Mouse (Mus musculus) heart, adult 2 months (tissue): ENCODE data around the gene Defb36. TPM values are rescaled to one million over a fixed set of nuclear protein-coding genes. Genes with fewer than 3 reads are reported as not detected.

ENCODE experiments used
- DNase-seq, 2 experiments: peaks; one replicate each; pipeline ENCODE4 v3.0.0; 2021
- H3K27ac ChIP-seq: fragments of 200-600 bp; 2 replicates; pipeline ENCODE4 v1.8.1; 2022
- H3K27me3 ChIP-seq: fragments of 200-500 bp; 2 replicates; pipeline ENCODE4 v1.6.1; 2012; ENCODE audit warnings: mild to moderate bottlenecking, low read length, inconsistent platforms, mixed read lengths; ENCODE audit not compliant: control insufficient read depth, insufficient read depth
- H3K36me3 ChIP-seq: fragments of 200-500 bp; 2 replicates; pipeline ENCODE4 v1.6.1; 2012; ENCODE audit warnings: low read length, inconsistent platforms; ENCODE audit not compliant: control insufficient read depth, insufficient read depth
- H3K4me1 ChIP-seq: fragments of 200-500 bp; 2 replicates; pipeline ENCODE4 v1.6.1; 2011; ENCODE audit warnings: low read length; ENCODE audit not compliant: control insufficient read depth, insufficient read depth
- H3K4me3 ChIP-seq: fragments of 200-600 bp; 2 replicates; pipeline ENCODE4 v1.8.1; 2022
- H3K79me2 ChIP-seq: fragments of 200-500 bp; replicated peaks from 2 replicates; pipeline ENCODE4 v1.6.1; 2012; ENCODE audit warnings: mild to moderate bottlenecking, inconsistent platforms, low read length, moderate library complexity, mixed read lengths; ENCODE audit not compliant: control insufficient read depth, insufficient read depth
- H3K9ac ChIP-seq: fragments of 200-500 bp; 2 replicates; pipeline ENCODE4 v1.6.1; 2012; ENCODE audit warnings: low read depth, mild to moderate bottlenecking, control low read depth, inconsistent platforms, low read length, mixed read lengths
- CTCF ChIP-seq: fragments of 200-600 bp; IDR thresholded peaks from 2 replicates; pipeline ENCODE4 v1.8.1; 2022; ENCODE audit warnings: antibody characterized with exemption, mild to moderate bottlenecking, moderate library complexity
- EP300 ChIP-seq: fragments of 200-500 bp; IDR thresholded peaks from 2 replicates; pipeline ENCODE4 v1.6.1; 2011; ENCODE audit warnings: low read depth, low read length, control low read depth; ENCODE audit not compliant: insufficient read depth
- POLR2A ChIP-seq: fragments of 200-500 bp; IDR thresholded peaks from 2 replicates; pipeline ENCODE4 v1.6.1; 2011; ENCODE audit warnings: mild to moderate bottlenecking, low read depth, low read length, control low read depth; ENCODE audit not compliant: insufficient read depth
- WGBS: fragments of 180-500 bp; shearing (Covaris S2); methylation state at CpG from one replicate; pipeline ENCODE4 v1.1.7; 2018; 5-methylcytosine and 5-hydroxymethylcytosine counted together
- intact Hi-C: fragments of 180-260 bp; cut with DNase I; formaldehyde crosslinking; loops from one replicate; pipeline ENCODE4 v1.15.1; 2025
- polyA plus RNA-seq: library from polyadenylated mRNA; depleted of rRNA; stranded (reverse); fragments of >200 nt; gene quantifications from 2 replicates; pipeline ENCODE4 v1.2.3, GENCODE M21; 2012
- total RNA-seq, 2 experiments: library from RNA; stranded (reverse); gene quantifications; 2 replicates each; pipeline ENCODE4 v1.2.3; 2021

Gene Defb36
- total and polyA plus RNA-seq, 3 experiments, result not detected

- H3K27me3 ChIP-seq, result no peaks in the 10 kb centered on the region; the same call in 1 of the 2 replicates
- no peak overlapping the region for H3K9ac ChIP-seq
- intact Hi-C loops, result no loop called here
- H3K4me1 ChIP-seq, result no peaks in the 10 kb centered on the region
- 66% methylated on average over 8 of the region's 8 CpGs for WGBS
- H3K79me2 ChIP-seq, result no peaks in the 10 kb centered on the region
- H3K36me3 ChIP-seq, result no peaks in the 10 kb centered on the region
- H3K27ac ChIP-seq, result no peak overlapping the region
- DNase-seq, result peak in 1 of 2 experiments; percentile 18
- no peak overlapping the region for H3K4me3 ChIP-seq
- no peak for TF ChIP-seq POLR2A
- TF ChIP-seq CTCF, result no peak
- no peak for TF ChIP-seq EP300
Measured at GRCm38 (mm10) chr2:152573484-152573883, 30.6 kb upstream of the Defb36 start.

- H3K27me3 ChIP-seq, result no peaks in the 10 kb centered on the region; the same call in 1 of the 2 replicates
- 67% methylated on average over 7 of the region's 7 CpGs for WGBS
- TF ChIP-seq POLR2A, result no peak
- TF ChIP-seq CTCF, result no peak
- no peaks in the 10 kb centered on the region for H3K79me2 ChIP-seq
- no peaks in the 10 kb centered on the region for H3K4me1 ChIP-seq
- intact Hi-C loops, result no loop called here
- H3K4me3 ChIP-seq, result no peak within 1 kb of the TSS
- no peaks in the 10 kb centered on the region for H3K36me3 ChIP-seq
- DNase-seq, result no peak
- H3K9ac ChIP-seq, result no peak within 1 kb of the TSS
- H3K27ac ChIP-seq, result no peak within 1 kb of the TSS
Measured at GRCm38 (mm10) chr2:152580107-152580506, 24.0 kb upstream of the Defb36 start, which contains the start of gene Defb19. Gene Defb19, minus strand, starts transcription at chr2:152580312.

GRCm38 (mm10) chr2:152580612-152581011 lies 23.5 kb upstream of the Defb36 start:
- no peaks in the 10 kb centered on the region for H3K4me1 ChIP-seq
- intact Hi-C loops, result no loop called here
- H3K79me2 ChIP-seq, result no peaks in the 10 kb centered on the region
- DNase-seq, result no peak
- 63% methylated on average over 11 of the region's 11 CpGs for WGBS
- TF ChIP-seq EP300 (no peak), CTCF (no peak), POLR2A (no peak)
- H3K36me3 ChIP-seq, result no peaks in the 10 kb centered on the region
- H3K27ac ChIP-seq, result no peak overlapping the region
- no peak overlapping the region for H3K4me3 ChIP-seq
- H3K27me3 ChIP-seq, result no peaks in the 10 kb centered on the region; the same call in 1 of the 2 replicates
- H3K9ac ChIP-seq, result no peak overlapping the region

- Histone ChIP-seq H3K4me1 (no peaks in the 10 kb centered on the region), H3K9ac (no peak overlapping the region), H3K27me3 (no peaks in the 10 kb centered on the region), H3K27ac (no peak overlapping the region), H3K79me2 (no peaks in the 10 kb centered on the region), H3K36me3 (no peaks in the 10 kb centered on the region), H3K4me3 (no peak overlapping the region)
- intact Hi-C loops, result loop anchor here (5.0 kb wide), 1 partner anchor 135 kb away; no protein-coding TSS in a partner anchor
- DNase-seq, result no peak
- WGBS, result 83% methylated on average over 4 of the region's 4 CpGs
- TF ChIP-seq CTCF (peak; percentile 64), POLR2A (no peak)
Measured at GRCm38 (mm10) chr2:152586926-152587560, 17.1 kb upstream of the Defb36 start.

- Histone ChIP-seq H3K79me2 (no peaks in the 10 kb centered on the region), H3K9ac (no peak overlapping the region), H3K27ac (no peak overlapping the region), H3K27me3 (no peaks in the 10 kb centered on the region), H3K4me3 (no peak overlapping the region), H3K4me1 (no peaks in the 10 kb centered on the region), H3K36me3 (no peaks in the 10 kb centered on the region)
- intact Hi-C loops, result loop anchor here (5.0 kb wide), 1 partner anchor 136 kb away; no protein-coding TSS in a partner anchor
- WGBS, result 48% methylated on average over 2 of the region's 2 CpGs
- no peak for DNase-seq
- no peak for TF ChIP-seq POLR2A
- TF ChIP-seq EP300, result no peak
- no peak for TF ChIP-seq CTCF
Measured at GRCm38 (mm10) chr2:152588450-152588849, 15.7 kb upstream of the Defb36 start.

- H3K27ac ChIP-seq, result no peak overlapping the region
- no peaks in the 10 kb centered on the region for H3K79me2 ChIP-seq
- TF ChIP-seq CTCF, result no peak
- no peak for TF ChIP-seq POLR2A
- TF ChIP-seq EP300, result no peak
- H3K4me1 ChIP-seq, result no peaks in the 10 kb centered on the region
- 65% methylated on average over 6 of the region's 6 CpGs for WGBS
- H3K27me3 ChIP-seq, result no peaks in the 10 kb centered on the region
- DNase-seq, result no peak
- H3K4me3 ChIP-seq, result no peak overlapping the region
- intact Hi-C loops, result loop anchor here (5.0 kb wide), 1 partner anchor 137 kb away; no protein-coding TSS in a partner anchor
- no peaks in the 10 kb centered on the region for H3K36me3 ChIP-seq
- no peak overlapping the region for H3K9ac ChIP-seq
Measured at GRCm38 (mm10) chr2:152589021-152589420, 15.1 kb upstream of the Defb36 start.
